Comparison of ENCODE assay signal across 21 mouse cellular contexts in genomic region chr12:86503921-86504320, GRCm38 (mm10).
"Had no signal": no experiment of that assay in that cellular context is flagged by ENCODE, and none has a peak within 500 bp of the region (broad histone marks: within the 10 kb centered on the region; RNA-seq: fewer than 3 reads in every experiment).

No protein-coding gene starts in this region.

- ATAC-seq: midbrain, embryonic 16.5 days had no signal

- H3K36me3 ChIP-seq: midbrain, embryonic 10.5 days; midbrain, embryonic 12.5 days; neural tube, embryonic 13.5 days; neural tube, embryonic 15.5 days; stomach, embryonic 15.5 days had no signal

- H3K4me3 ChIP-seq: midbrain, embryonic 10.5 days; midbrain, embryonic 12.5 days; myocyte; neural tube, embryonic 13.5 days; neural tube, embryonic 15.5 days; stomach, embryonic 15.5 days had no signal

- H3K9ac ChIP-seq: lung, embryonic 14.5 days; midbrain, embryonic 12.5 days; neural tube, embryonic 13.5 days; neural tube, embryonic 15.5 days; stomach, embryonic 15.5 days had no signal

- H3K27me3 ChIP-seq: neural tube, embryonic 15.5 days; stomach, embryonic 15.5 days had no signal

- H3K27ac ChIP-seq: midbrain, embryonic 10.5 days; midbrain, embryonic 12.5 days; neural tube, embryonic 13.5 days; neural tube, embryonic 15.5 days; stomach, embryonic 15.5 days; stomach, postnatal 0 days had no signal

- DNase-seq: lung, adult 18-20 months; lung, embryonic 14.5 days; lung, postnatal 10 days; lung, postnatal 4 days; midbrain, embryonic 14.5 days; retina, postnatal 1 day; right cerebral cortex, adult 18-20 months; right cerebral cortex, postnatal 25 days; right cerebral cortex, postnatal 4 days; spleen, adult 18-20 months; thymus, adult 2 months; thymus, postnatal 25 days; thymus, postnatal 4 days had no signal

- H3K9me3 ChIP-seq: midbrain, embryonic 10.5 days; midbrain, embryonic 12.5 days; neural tube, embryonic 13.5 days; neural tube, embryonic 15.5 days; stomach, embryonic 15.5 days had no signal

- H3K4me2 ChIP-seq: lung, embryonic 14.5 days; midbrain, embryonic 12.5 days; neural tube, embryonic 13.5 days; neural tube, embryonic 15.5 days; stomach, embryonic 15.5 days had no signal
